Mouse (Mus musculus) frontal cortex, postnatal 14 days (tissue): ENCODE data around the gene Gm10521.

Source experiments
- DNase-seq, 2 experiments: peaks; one replicate each; pipeline ENCODE4 v3.0.0; 2022; ENCODE audit warnings: low spot score in 2 of 2

The Gm10521 gene

GRCm38 (mm10) chr1:171946447-171946995 is 51.1 kb downstream of the Gm10521 start:
- no peak for DNase-seq
